Mouse (Mus musculus): Measurements from ENCODE around the gene Axin1.
"Not testable (repeated sequence)": the region's sequence is repeated elsewhere in the genome, so short reads cannot be mapped to it uniquely, and the experiment has no call there.

DNA sequence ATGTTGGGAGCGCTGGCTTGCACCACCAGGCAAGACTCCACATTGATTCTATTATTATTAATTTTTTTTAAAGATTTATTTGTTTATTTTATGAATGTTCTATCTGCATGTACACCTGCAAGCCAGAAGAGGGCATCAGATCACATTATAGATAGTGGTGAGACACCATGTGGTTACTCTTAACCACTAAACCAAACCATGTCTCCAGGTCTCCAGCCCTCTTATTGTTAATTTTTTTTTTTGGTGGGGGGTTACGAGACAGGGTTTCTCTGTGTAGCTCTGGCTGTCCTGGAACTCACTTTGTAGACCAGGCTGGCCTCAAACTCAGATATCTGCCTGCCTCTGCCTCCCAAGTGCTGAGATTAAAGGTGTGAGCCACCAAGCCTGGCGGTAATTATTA is 39.2 kb upstream of the Axin1 start:
- not testable (repeated sequence) for TF ChIP-seq POLR2A (IDR thresholded peaks at IDR 0.05; ENCODE audit: insufficient read depth, low read length); EP300 (IDR thresholded peaks at IDR 0.05; ENCODE audit: insufficient read depth, low read depth, low read length); CTCF (IDR thresholded peaks at IDR 0.05; ENCODE audit: low read depth, low read length)
